Mouse (Mus musculus) cerebral cortex, adult 2 months (tissue): ENCODE results near the gene Atp8b4.

Experiments
- WGBS: fragments of 180-500 bp; shearing (Covaris S2); methylation state at CpG from one replicate; pipeline ENCODE4 v1.1.7; 2018; 5-methylcytosine and 5-hydroxymethylcytosine counted together

Atp8b4 gene

DNA sequence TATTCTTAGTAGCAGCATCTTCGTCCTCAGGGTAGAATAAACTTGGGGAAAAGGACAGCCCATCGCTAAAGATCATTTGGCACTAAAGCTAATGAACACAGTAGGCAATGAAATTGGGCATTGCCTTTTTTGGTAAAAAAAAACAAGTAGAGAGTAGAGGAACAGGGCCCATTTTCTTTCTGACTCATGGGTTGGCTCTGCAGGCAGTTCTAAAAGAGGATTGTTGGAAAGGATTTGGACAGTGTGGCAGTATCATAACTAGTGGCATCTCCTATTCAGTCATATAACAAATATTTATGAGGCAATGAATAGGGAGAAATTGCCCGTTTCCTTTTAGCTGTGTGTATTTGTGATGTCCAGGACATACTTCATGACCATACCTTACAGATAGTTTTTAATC lies 217.4 kb downstream of the Atp8b4 start:
- 43% methylated on average over 3 of the region's 3 CpGs for WGBS

GRCm38 (mm10) chr2:126275511-126275910 lies 225.0 kb downstream of the Atp8b4 start:
- WGBS: 91% methylated on average over 3 of the region's 3 CpGs

DNA sequence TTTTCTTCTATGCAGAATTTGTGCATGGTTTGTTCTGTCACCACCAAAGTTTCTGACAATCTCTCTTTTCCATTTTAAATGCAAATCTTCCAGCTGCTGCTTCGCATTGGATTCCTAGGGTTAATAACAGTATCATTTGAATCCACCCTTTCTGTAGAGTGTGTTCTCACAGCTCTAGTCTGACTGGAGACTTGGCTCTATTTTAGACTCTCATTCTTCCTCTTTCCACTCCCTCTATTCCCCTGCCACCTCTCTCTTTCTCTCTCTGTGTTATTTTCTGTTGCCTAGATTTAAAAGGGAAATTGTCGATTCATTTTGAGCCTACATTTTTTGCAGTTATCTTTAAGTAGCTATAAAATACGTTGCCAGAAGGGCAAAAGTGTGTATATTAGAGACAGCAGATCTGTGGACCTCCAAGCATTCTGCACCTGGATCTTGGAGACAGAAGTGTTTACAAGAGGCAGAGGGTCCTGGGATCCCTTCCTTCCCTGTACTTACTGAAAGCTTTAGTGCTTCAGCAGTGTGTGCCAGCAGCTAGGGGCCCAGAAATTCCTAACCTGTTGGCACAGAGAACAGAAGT lies 225.6 kb downstream of the Atp8b4 start:
- 50% methylated on average over 3 of the region's 3 CpGs for WGBS

DNA sequence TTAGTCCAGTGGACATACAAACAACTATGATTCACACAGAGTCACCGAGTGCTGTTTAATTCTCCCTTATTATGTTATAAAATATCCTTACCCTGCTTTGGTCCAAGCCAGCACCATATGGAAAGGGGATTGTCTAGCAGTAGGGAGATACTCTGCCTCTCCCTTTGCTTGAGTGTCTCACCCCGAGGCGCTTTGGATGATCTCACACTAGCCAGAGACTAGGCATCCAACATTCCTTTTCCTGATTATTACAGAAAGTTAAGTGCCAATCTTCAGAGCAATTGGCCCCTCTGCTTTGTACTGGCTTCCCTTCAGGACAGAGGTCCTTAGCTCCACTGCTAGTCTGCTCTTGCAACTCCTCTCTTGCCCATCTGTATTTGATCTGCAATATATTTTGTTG lies 226.2 kb downstream of the Atp8b4 start:
- 54% methylated on average over 3 of the region's 3 CpGs for WGBS
